Mouse (Mus musculus): ENCODE results near the gene Tmem8b.

The Tmem8b gene

GRCm38 (mm10) chr4:43668782-43669427 lies at the start of gene Tmem8b, which contains the start of gene Fam221b:
TSS of gene Tmem8b (plus strand) at chr4:43668971.
TSS of gene Fam221b (minus strand) at chr4:43669145.
- peak; percentile 93 for DNase-seq

- DNase-seq: no peak
These were observed 48.5 kb upstream of the Tmem8b start for GRCm38 (mm10) chr4:43620146-43620778.

GRCm38 (mm10) chr4:43629106-43629817 lies 39.5 kb upstream of the Tmem8b start:
- no peak for DNase-seq

- DNase-seq: peak; percentile 71
These were observed 38.7 kb upstream of the Tmem8b start for GRCm38 (mm10) chr4:43630030-43630581.

GRCm38 (mm10) chr4:43630671-43631045 lies 38.1 kb upstream of the Tmem8b start:
- no peak for DNase-seq

GRCm38 (mm10) chr4:43631046-43631955 lies 37.5 kb upstream of the Tmem8b start, which contains the start of gene Npr2:
TSS of gene Npr2 (plus strand) at chr4:43631935.
- DNase-seq: peak; percentile 24

GRCm38 (mm10) chr4:43631956-43632920 lies 36.5 kb upstream of the Tmem8b start:
- no peak for DNase-seq

GRCm38 (mm10) chr4:43633296-43633695 lies 35.5 kb upstream of the Tmem8b start:
- DNase-seq: no peak

GRCm38 (mm10) chr4:43633736-43634135 lies 35.0 kb upstream of the Tmem8b start:
- DNase-seq: no peak

GRCm38 (mm10) chr4:43634621-43635374 lies 34.0 kb upstream of the Tmem8b start:
- no peak for DNase-seq

- DNase-seq: no peak
These were observed 32.0 kb upstream of the Tmem8b start for GRCm38 (mm10) chr4:43636751-43637150.

GRCm38 (mm10) chr4:43640076-43640475 lies 28.7 kb upstream of the Tmem8b start:
- DNase-seq: no peak

- no peak for DNase-seq
These were observed 28.3 kb upstream of the Tmem8b start for GRCm38 (mm10) chr4:43640491-43640890.

GRCm38 (mm10) chr4:43649783-43650182 lies 19.0 kb upstream of the Tmem8b start:
- no peak for DNase-seq

GRCm38 (mm10) chr4:43652726-43653125 lies 16.0 kb upstream of the Tmem8b start:
- DNase-seq: no peak

GRCm38 (mm10) chr4:43653161-43654015 lies 15.4 kb upstream of the Tmem8b start, which contains the start of gene Spag8:
TSS of gene Spag8 (minus strand) at chr4:43653594.
- peak; percentile 44 for DNase-seq

GRCm38 (mm10) chr4:43655656-43656338 lies 13.0 kb upstream of the Tmem8b start:
- no peak for DNase-seq

- DNase-seq: peak; percentile 95
These were observed 12.2 kb upstream of the Tmem8b start, which contains the start of gene Hint2 for GRCm38 (mm10) chr4:43656339-43657109. TSS of gene Hint2 (minus strand) at chr4:43656466.
